Mouse (Mus musculus): ENCODE data around the gene Wwc1. TPM values are rescaled to one million over a fixed set of nuclear protein-coding genes. Genes with fewer than 3 reads are reported as not detected.

The Wwc1 gene
- polyA plus RNA-seq, 1 experiment from 2014 or later: 2.0 TPM

- 68% methylated on average over 2 of the region's 2 CpGs for WGBS (ENCODE audit: insufficient replicate concordance)
- H3K36me3 ChIP-seq (replicated peaks): peaks cover 42% of the 10 kb centered on the region
- H3K27ac ChIP-seq (replicated peaks): no peak overlapping the region
- ATAC-seq (ENCODE audit: insufficient read depth): no peak
- no peak overlapping the region for H3K4me3 ChIP-seq (replicated peaks)
- no peak overlapping the region for H3K4me2 ChIP-seq
- H3K4me1 ChIP-seq (replicated peaks): no peaks in the 10 kb centered on the region
- H3K9me3 ChIP-seq (replicated peaks): no peaks in the 10 kb centered on the region
- H3K27me3 ChIP-seq: no peaks in the 10 kb centered on the region
- H3K9ac ChIP-seq: no peak overlapping the region
Measured at GRCm38 (mm10) chr11:35788443-35788842, 191.9 kb downstream of the Wwc1 start.

Other genes with a start within 250 kb of the Wwc1 start
- gene Pank3, start 211.0 kb downstream of the Wwc1 start, polyA plus RNA-seq (2015; fragmentation: Nextera tagmentation; extraction: Ambion mirVana): 4.5 and 4.6 TPM in 2 replicates
- gene Fbll1, start 181.6 kb downstream of the Wwc1 start, polyA plus RNA-seq (2015; fragmentation: Nextera tagmentation; extraction: Ambion mirVana): not detected in 2 replicates
- 39.8 and 41.0 TPM in 2 replicates for gene Rars, start 146.0 kb downstream of the Wwc1 start, polyA plus RNA-seq (2015; fragmentation: Nextera tagmentation; extraction: Ambion mirVana)

Data from liver, embryonic 15.5 days (tissue).